Mouse (Mus musculus): ENCODE results near the gene Aldh16a1. TPM values are rescaled to one million over a fixed set of nuclear protein-coding genes. Genes with fewer than 3 reads are reported as not detected.

Aldh16a1 gene
- polyA plus RNA-seq (2012; rRNA removed) (45.6 and 67.3 TPM in 2 replicates), polyA plus RNA-seq (2014; fragmentation: Nextera tagmentation; extraction: Ambion mirVana) (40.0 and 47.7 TPM in 2 replicates)

- peak within 1 kb of the TSS; percentile 61 for H3K4me2 ChIP-seq (replicated peaks; ENCODE audit: low read depth, low read length, severe bottlenecking)
- H3K27ac ChIP-seq (replicated peaks; ENCODE audit: low read depth, low read length): peak within 1 kb of the TSS; percentile 95
- H3K36me3 ChIP-seq (ENCODE audit: control insufficient read depth, insufficient read depth, low read length): peaks cover 16% of the 10 kb centered on the region
- no peaks in the 10 kb centered on the region for H3K9me3 ChIP-seq (ENCODE audit: control insufficient read depth, low read length)
- peak; percentile 95 for ATAC-seq (ENCODE audit: low FRiP score, low read depth)
- peak within 1 kb of the TSS; percentile 69 for H3K4me3 ChIP-seq (replicated peaks; ENCODE audit: low read length)
- H3K9ac ChIP-seq (ENCODE audit: low read depth, low read length, severe bottlenecking): peak within 1 kb of the TSS; percentile 78
- peak; percentile 98 for TF ChIP-seq POLR2A (IDR thresholded peaks at IDR 0.05; ENCODE audit: borderline replicate concordance, extremely low read depth, insufficient read depth, insufficient read length)
- peaks cover 5% of the 10 kb centered on the region for H3K4me1 ChIP-seq (ENCODE audit: control insufficient read depth, insufficient read depth, low read length)
- 6% methylated on average over 58 of the region's 69 CpGs for WGBS
- no peaks in the 10 kb centered on the region for H3K27me3 ChIP-seq (ENCODE audit: control insufficient read depth, insufficient read depth, low read length)
- peak; percentile 97 for DNase-seq (ENCODE audit: low spot score)
Measured at GRCm38 (mm10) chr7:45154096-45154992, at the start of gene Aldh16a1, which contains the start of gene Pih1d1. TSS of gene Aldh16a1 (minus strand) at chr7:45154584. TSS of gene Pih1d1 (plus strand) at chr7:45154303.

- no peak overlapping the region for H3K9ac ChIP-seq (ENCODE audit: low read depth, low read length, severe bottlenecking)
Measured at GRCm38 (mm10) chr7:45202654-45203053, 48.3 kb upstream of the Aldh16a1 start.

GRCm38 (mm10) chr7:45198961-45199360 is 44.6 kb upstream of the Aldh16a1 start:
- Histone ChIP-seq H3K27ac (replicated peaks; ENCODE audit: low read depth, low read length) (no peak overlapping the region), H3K4me1 (ENCODE audit: control insufficient read depth, insufficient read depth, low read length) (no peaks in the 10 kb centered on the region), H3K4me3 (replicated peaks; ENCODE audit: low read length) (no peak overlapping the region), H3K4me2 (replicated peaks; ENCODE audit: low read depth, low read length, severe bottlenecking) (no peak overlapping the region), H3K9ac (ENCODE audit: low read depth, low read length, severe bottlenecking) (no peak overlapping the region), H3K36me3 (ENCODE audit: control insufficient read depth, insufficient read depth, low read length) (no peaks in the 10 kb centered on the region), H3K27me3 (ENCODE audit: control insufficient read depth, insufficient read depth, low read length) (no peaks in the 10 kb centered on the region), H3K9me3 (ENCODE audit: control insufficient read depth, low read length) (no peaks in the 10 kb centered on the region)
- ATAC-seq (ENCODE audit: low FRiP score, low read depth) (no peak), DNase-seq (ENCODE audit: low spot score) (no peak)
- no peak for TF ChIP-seq POLR2A (IDR thresholded peaks at IDR 0.05; ENCODE audit: borderline replicate concordance, extremely low read depth, insufficient read depth, insufficient read length)
- 81% methylated on average over 11 of the region's 11 CpGs for WGBS

More at GRCm38 (mm10) chr7:45202654-45203053, 48.3 kb upstream of the Aldh16a1 start:
- ATAC-seq (ENCODE audit: low FRiP score, low read depth) (no peak), DNase-seq (ENCODE audit: low spot score) (no peak)
- Histone ChIP-seq H3K36me3 (ENCODE audit: control insufficient read depth, insufficient read depth, low read length) (no peaks in the 10 kb centered on the region), H3K27me3 (ENCODE audit: control insufficient read depth, insufficient read depth, low read length) (no peaks in the 10 kb centered on the region), H3K9me3 (ENCODE audit: control insufficient read depth, low read length) (no peaks in the 10 kb centered on the region), H3K4me1 (ENCODE audit: control insufficient read depth, insufficient read depth, low read length) (no peaks in the 10 kb centered on the region), H3K4me2 (replicated peaks; ENCODE audit: low read depth, low read length, severe bottlenecking) (no peak overlapping the region), H3K4me3 (replicated peaks; ENCODE audit: low read length) (no peak overlapping the region), H3K27ac (replicated peaks; ENCODE audit: low read depth, low read length) (no peak overlapping the region)
- TF ChIP-seq POLR2A (IDR thresholded peaks at IDR 0.05; ENCODE audit: borderline replicate concordance, extremely low read depth, insufficient read depth, insufficient read length): no peak
- 40% methylated on average over 10 of the region's 10 CpGs for WGBS

DNA sequence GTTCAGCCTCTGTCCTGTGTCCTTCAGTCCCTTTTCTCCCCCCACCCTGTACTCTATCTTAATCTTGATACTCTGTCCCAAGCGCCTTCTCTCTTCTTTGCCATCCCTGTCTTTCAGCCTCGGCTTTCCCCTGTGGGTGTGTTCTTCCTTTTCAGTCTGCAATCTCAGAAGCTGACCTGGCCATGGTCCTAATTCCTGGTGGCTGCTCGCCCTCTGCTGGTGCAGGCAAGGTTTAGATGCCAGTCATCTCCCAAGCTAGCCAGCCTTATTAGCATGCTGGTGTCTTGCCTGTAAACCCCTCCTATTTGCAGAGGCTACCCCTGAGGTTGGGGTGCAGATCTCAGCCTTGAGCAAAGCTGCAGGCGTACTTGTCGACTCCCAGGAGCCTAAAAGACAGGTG is 44.1 kb upstream of the Aldh16a1 start:
- Histone ChIP-seq H3K36me3 (ENCODE audit: control insufficient read depth, insufficient read depth, low read length) (no peaks in the 10 kb centered on the region), H3K4me1 (ENCODE audit: control insufficient read depth, insufficient read depth, low read length) (no peaks in the 10 kb centered on the region), H3K27ac (replicated peaks; ENCODE audit: low read depth, low read length) (no peak overlapping the region), H3K4me2 (replicated peaks; ENCODE audit: low read depth, low read length, severe bottlenecking) (no peak overlapping the region), H3K9ac (ENCODE audit: low read depth, low read length, severe bottlenecking) (no peak overlapping the region), H3K4me3 (replicated peaks; ENCODE audit: low read length) (no peak overlapping the region), H3K9me3 (ENCODE audit: control insufficient read depth, low read length) (no peaks in the 10 kb centered on the region), H3K27me3 (ENCODE audit: control insufficient read depth, insufficient read depth, low read length) (no peaks in the 10 kb centered on the region)
- WGBS: 18% methylated on average over 5 of the region's 5 CpGs
- no peak for TF ChIP-seq POLR2A (IDR thresholded peaks at IDR 0.05; ENCODE audit: borderline replicate concordance, extremely low read depth, insufficient read depth, insufficient read length)
- DNase-seq (ENCODE audit: low spot score): peak; percentile 65
- peak; percentile 51; the same call in 1 of the 2 replicates for ATAC-seq (ENCODE audit: low FRiP score, low read depth)

GRCm38 (mm10) chr7:45196994-45197393 is 42.6 kb upstream of the Aldh16a1 start:
- no peak for TF ChIP-seq POLR2A (IDR thresholded peaks at IDR 0.05; ENCODE audit: borderline replicate concordance, extremely low read depth, insufficient read depth, insufficient read length)
- H3K4me2 ChIP-seq (replicated peaks; ENCODE audit: low read depth, low read length, severe bottlenecking): no peak overlapping the region
- H3K4me3 ChIP-seq (replicated peaks; ENCODE audit: low read length): no peak overlapping the region
- H3K9me3 ChIP-seq (ENCODE audit: control insufficient read depth, low read length): no peaks in the 10 kb centered on the region
- H3K9ac ChIP-seq (ENCODE audit: low read depth, low read length, severe bottlenecking): no peak overlapping the region
- DNase-seq (ENCODE audit: low spot score): no peak
- 66% methylated on average over 4 of the region's 5 CpGs for WGBS
- no peak overlapping the region for H3K27ac ChIP-seq (replicated peaks; ENCODE audit: low read depth, low read length)
- H3K27me3 ChIP-seq (ENCODE audit: control insufficient read depth, insufficient read depth, low read length): no peaks in the 10 kb centered on the region
- no peak for ATAC-seq (ENCODE audit: low FRiP score, low read depth)
- no peaks in the 10 kb centered on the region for H3K36me3 ChIP-seq (ENCODE audit: control insufficient read depth, insufficient read depth, low read length)
- H3K4me1 ChIP-seq (ENCODE audit: control insufficient read depth, insufficient read depth, low read length): peaks cover 3% of the 10 kb centered on the region
